Mouse (Mus musculus): ENCODE measurements around the gene Ermap. TPM values are rescaled to one million over a fixed set of nuclear protein-coding genes. Genes with fewer than 3 reads are reported as not detected.

Gene Ermap
- polyA plus RNA-seq (2015; fragmentation: Nextera tagmentation; extraction: Ambion mirVana) = 1.4 and 1.8 TPM in 2 replicates

DNA sequence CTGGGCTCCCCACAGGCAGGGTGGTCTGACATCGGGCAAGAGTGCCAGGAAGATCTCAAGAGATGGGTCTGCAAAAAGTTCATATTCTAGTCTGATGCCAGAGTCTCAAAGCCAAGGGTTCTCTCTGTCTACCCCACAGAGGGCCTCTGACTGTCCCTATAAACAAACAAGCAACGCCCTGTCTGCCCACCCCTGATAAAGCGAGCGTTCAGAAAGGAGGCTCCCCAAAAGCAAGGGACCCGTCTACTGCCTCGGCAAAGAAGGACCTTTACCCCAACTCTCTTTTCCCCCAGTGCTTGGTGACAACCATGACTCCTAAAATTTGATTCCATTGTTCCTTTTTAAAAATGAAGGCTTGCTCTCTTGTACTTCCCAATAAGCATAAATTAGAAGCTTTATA lies at the start of gene Ermap:
TSS of gene Ermap (minus strand) at position 148 of the 400 bp plus-strand sequence.
- Histone ChIP-seq H3K9me3 (ENCODE audit: low read length) (no peaks in the 10 kb centered on the region), H3K9ac (replicated peaks; ENCODE audit: low read length) (no peak within 1 kb of the TSS), H3K36me3 (ENCODE audit: insufficient read depth, low read length) (no peaks in the 10 kb centered on the region), H3K27me3 (ENCODE audit: insufficient read depth, low read length) (no peaks in the 10 kb centered on the region), H3K4me3 (ENCODE audit: low read length) (no peak within 1 kb of the TSS), H3K27ac (ENCODE audit: low read length) (no peak within 1 kb of the TSS), H3K4me1 (ENCODE audit: insufficient read depth, low read length) (no peaks in the 10 kb centered on the region), H3K4me2 (replicated peaks; ENCODE audit: low read depth, low read length) (no peak within 1 kb of the TSS)
- WGBS = 80% methylated on average over 6 of the region's 6 CpGs
- no peak for ATAC-seq (ENCODE audit: low FRiP score, low TSS enrichment)

DNA sequence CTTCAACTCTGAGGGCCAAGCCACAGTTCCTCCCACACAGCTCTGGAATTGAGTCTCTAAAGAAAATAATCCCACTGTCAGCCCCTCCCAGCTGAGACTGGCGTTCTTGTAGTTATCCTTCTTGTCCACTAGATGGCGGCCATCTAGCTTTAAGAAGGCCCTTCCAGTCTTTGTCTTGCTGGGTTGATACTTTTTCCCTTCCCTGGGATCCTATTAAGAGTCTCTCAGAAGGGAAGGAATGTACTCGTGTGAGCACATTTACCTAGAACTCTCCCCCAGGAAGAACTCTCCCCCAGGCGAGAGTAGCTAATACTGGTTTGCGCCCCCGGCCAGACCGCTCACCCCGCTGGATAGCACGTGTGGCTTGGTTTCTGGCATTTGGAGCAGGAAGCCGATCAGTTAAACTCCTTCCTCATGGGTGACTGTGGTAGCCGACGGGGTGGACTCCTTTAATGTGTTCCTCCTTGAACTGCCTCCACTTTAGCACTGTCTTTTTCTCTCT lies 49.4 kb upstream of the Ermap start:
- Histone ChIP-seq H3K4me3 (ENCODE audit: low read length) (no peak overlapping the region), H3K27ac (ENCODE audit: low read length) (peak overlapping the region; percentile 70), H3K9ac (replicated peaks; ENCODE audit: low read length) (peak overlapping the region; percentile 57; the same call in 1 of the 2 replicates), H3K9me3 (ENCODE audit: low read length) (no peaks in the 10 kb centered on the region), H3K27me3 (ENCODE audit: insufficient read depth, low read length) (no peaks in the 10 kb centered on the region), H3K36me3 (ENCODE audit: insufficient read depth, low read length) (peaks cover 19% of the 10 kb centered on the region), H3K4me1 (ENCODE audit: insufficient read depth, low read length) (peaks cover 5% of the 10 kb centered on the region; the same call in 1 of the 2 replicates), H3K4me2 (replicated peaks; ENCODE audit: low read depth, low read length) (peak overlapping the region; percentile 37; the same call in 1 of the 2 replicates)
- WGBS = 37% methylated on average over 12 of the region's 12 CpGs
- ATAC-seq (ENCODE audit: low FRiP score, low TSS enrichment) = peak; percentile 64; the same call in 1 of the 2 replicates

DNA sequence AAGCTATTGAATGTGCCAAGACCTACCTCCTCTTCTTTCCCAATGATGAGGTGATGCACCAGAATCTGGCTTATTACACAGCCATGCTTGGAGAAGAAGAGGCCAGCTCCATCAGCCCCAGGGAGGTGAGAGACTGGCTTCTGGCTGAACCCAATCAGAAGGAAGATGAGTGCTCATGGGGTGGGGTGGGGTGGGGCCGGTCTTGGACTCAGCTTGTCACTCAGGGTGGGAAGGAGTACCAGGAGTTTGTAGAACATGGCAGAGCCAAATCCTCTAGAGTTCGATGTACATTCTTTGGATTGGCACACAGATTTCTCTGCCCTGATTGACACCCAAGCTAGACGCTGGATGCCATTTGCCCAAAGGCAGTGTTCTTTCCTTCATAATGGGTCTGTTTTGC lies 48.9 kb upstream of the Ermap start:
- WGBS = 67% methylated on average over 3 of the region's 3 CpGs
- Histone ChIP-seq H3K36me3 (ENCODE audit: insufficient read depth, low read length) (peaks cover 19% of the 10 kb centered on the region), H3K4me2 (replicated peaks; ENCODE audit: low read depth, low read length) (no peak overlapping the region), H3K27ac (ENCODE audit: low read length) (no peak overlapping the region), H3K9ac (replicated peaks; ENCODE audit: low read length) (no peak overlapping the region), H3K27me3 (ENCODE audit: insufficient read depth, low read length) (no peaks in the 10 kb centered on the region), H3K4me1 (ENCODE audit: insufficient read depth, low read length) (peaks cover 11% of the 10 kb centered on the region; the same call in 1 of the 2 replicates), H3K4me3 (ENCODE audit: low read length) (no peak overlapping the region), H3K9me3 (ENCODE audit: low read length) (no peaks in the 10 kb centered on the region)
- ATAC-seq (ENCODE audit: low FRiP score, low TSS enrichment) = no peak

DNA sequence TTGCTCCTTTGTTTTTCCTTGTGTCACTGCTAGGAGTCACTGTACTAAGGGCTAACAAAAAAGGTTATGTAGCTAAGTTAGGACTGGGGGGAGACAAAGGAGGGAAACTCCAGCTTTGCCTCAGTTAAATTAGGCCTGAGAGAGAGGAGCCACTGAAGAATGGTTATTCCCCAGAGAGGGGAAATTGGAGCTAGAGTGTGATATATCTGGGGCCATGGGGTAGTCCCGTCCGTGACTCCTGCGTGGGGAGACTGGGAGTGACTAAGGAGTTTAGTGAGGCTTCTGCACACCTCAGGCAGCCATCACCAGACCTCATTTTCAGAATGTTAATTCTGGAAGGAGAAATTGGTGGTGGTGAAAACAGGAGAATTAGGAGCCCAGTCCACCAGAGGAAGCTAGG lies 44.5 kb upstream of the Ermap start:
- H3K9me3 ChIP-seq (ENCODE audit: low read length) = no peaks in the 10 kb centered on the region
- H3K4me3 ChIP-seq (ENCODE audit: low read length) = peak overlapping the region; percentile 95
- H3K9ac ChIP-seq (replicated peaks; ENCODE audit: low read length) = peak overlapping the region; percentile 30
- H3K4me2 ChIP-seq (replicated peaks; ENCODE audit: low read depth, low read length) = peak overlapping the region; percentile 93
- peaks cover 18% of the 10 kb centered on the region for H3K4me1 ChIP-seq (ENCODE audit: insufficient read depth, low read length)
- H3K36me3 ChIP-seq (ENCODE audit: insufficient read depth, low read length) = peaks cover 9% of the 10 kb centered on the region; the same call in 1 of the 2 replicates
- ATAC-seq (ENCODE audit: low FRiP score, low TSS enrichment) = no peak
- H3K27ac ChIP-seq (ENCODE audit: low read length) = no peak overlapping the region
- no peaks in the 10 kb centered on the region for H3K27me3 ChIP-seq (ENCODE audit: insufficient read depth, low read length)
- 67% methylated on average over 3 of the region's 3 CpGs for WGBS

DNA sequence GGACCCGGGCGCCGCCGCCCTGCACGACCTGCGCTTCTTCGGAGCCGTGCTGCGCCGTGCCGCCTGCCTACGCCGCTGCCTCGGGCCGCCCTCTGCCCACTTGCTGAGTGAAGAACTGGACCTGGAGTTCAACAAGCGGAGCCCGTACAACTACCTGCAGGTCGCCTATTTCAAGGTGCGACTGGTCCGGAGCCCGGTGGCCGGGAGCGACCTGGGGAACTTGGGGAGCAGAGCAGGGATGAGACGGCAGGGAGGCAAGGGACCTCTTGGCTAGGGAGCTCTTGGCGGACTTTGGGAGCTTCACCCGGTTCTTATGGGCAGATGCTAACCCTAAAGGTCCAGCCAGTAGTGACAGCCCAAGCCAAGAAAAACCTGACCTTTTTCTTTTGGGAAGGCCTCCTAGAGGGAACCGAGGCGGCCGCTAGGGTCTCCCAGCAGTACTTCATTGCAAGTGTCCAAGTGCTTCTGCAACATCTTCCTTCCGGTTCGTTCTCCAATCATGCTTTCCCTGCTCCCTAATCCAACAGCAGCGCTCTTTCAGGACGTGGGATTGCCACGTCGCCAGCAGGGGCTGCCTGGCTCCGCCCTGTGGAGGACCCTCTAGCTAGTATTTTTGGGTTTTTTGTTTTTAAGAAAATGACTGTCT lies 43.6 kb upstream of the Ermap start:
- WGBS = under 1% methylated on average over 36 of the region's 36 CpGs
- H3K36me3 ChIP-seq (ENCODE audit: insufficient read depth, low read length) = peaks cover 12% of the 10 kb centered on the region
- peak overlapping the region; percentile 65 for H3K27ac ChIP-seq (ENCODE audit: low read length)
- H3K9ac ChIP-seq (replicated peaks; ENCODE audit: low read length) = peak overlapping the region; percentile 80
- ATAC-seq (ENCODE audit: low FRiP score, low TSS enrichment) = peak; percentile 59
- H3K4me3 ChIP-seq (ENCODE audit: low read length) = peak overlapping the region; percentile 95
- H3K9me3 ChIP-seq (ENCODE audit: low read length) = no peaks in the 10 kb centered on the region
- peaks cover 17% of the 10 kb centered on the region for H3K4me1 ChIP-seq (ENCODE audit: insufficient read depth, low read length)
- peak overlapping the region; percentile 93 for H3K4me2 ChIP-seq (replicated peaks; ENCODE audit: low read depth, low read length)
- no peaks in the 10 kb centered on the region for H3K27me3 ChIP-seq (ENCODE audit: insufficient read depth, low read length)

DNA sequence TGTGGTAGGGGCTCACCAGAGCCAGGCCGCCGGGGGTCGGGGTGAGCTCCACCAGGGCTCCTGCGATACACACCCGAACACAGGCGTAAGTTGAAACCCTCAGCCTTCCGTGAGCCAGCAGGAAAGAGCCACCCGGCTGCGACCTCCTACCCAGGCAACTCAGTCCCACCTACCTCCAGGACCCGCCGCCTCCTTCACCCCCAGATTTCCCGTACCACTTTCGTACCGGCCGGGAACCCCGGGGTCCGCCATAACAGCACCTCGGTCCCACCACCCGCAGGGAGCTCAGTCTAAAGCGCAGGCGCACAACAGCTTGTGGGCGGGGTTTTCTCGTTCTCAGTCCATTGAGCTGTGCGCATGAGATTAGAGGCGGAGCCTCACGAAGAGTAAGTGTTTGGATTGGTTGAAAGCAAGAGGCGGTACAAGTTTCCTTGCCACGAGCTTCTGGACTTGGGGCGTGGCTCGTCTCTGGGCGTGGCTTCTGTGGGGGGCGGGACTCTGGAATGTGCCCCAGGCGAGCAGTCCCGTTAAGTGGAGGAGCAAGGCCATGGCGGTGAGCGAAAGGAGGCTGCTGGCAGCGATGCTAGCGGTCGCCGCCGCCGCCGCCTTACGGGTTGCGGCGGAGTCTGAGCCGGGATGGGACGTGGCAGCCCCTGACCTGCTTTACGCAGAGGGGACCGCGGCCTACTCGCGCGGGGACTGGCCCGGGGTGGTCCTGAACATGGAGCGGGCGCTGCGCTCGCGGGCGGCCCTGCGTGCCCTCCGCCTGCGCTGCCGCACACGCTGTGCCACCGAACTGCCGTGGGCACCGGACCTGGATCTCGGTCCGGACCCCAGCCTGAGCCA lies 42.8 kb upstream of the Ermap start, which contains the start of the genes AU022252 and P3h1:
TSS of gene AU022252 (minus strand) at position 303 of the 846 bp plus-strand sequence.
TSS of gene P3h1 (plus strand) at position 506 of the 846 bp plus-strand sequence.
- H3K9ac ChIP-seq (replicated peaks; ENCODE audit: low read length) = peak within 1 kb of the TSS; percentile 87
- H3K4me1 ChIP-seq (ENCODE audit: insufficient read depth, low read length) = peaks cover 17% of the 10 kb centered on the region
- no peaks in the 10 kb centered on the region for H3K9me3 ChIP-seq (ENCODE audit: low read length)
- ATAC-seq (ENCODE audit: low FRiP score, low TSS enrichment) = peak; percentile 97
- no peaks in the 10 kb centered on the region for H3K27me3 ChIP-seq (ENCODE audit: insufficient read depth, low read length)
- peak within 1 kb of the TSS; percentile 93 for H3K4me2 ChIP-seq (replicated peaks; ENCODE audit: low read depth, low read length)
- under 1% methylated on average over 70 of the region's 71 CpGs for WGBS
- H3K36me3 ChIP-seq (ENCODE audit: insufficient read depth, low read length) = peaks cover 19% of the 10 kb centered on the region
- H3K27ac ChIP-seq (ENCODE audit: low read length) = peak within 1 kb of the TSS; percentile 65
- peak within 1 kb of the TSS; percentile 95 for H3K4me3 ChIP-seq (ENCODE audit: low read length)

DNA sequence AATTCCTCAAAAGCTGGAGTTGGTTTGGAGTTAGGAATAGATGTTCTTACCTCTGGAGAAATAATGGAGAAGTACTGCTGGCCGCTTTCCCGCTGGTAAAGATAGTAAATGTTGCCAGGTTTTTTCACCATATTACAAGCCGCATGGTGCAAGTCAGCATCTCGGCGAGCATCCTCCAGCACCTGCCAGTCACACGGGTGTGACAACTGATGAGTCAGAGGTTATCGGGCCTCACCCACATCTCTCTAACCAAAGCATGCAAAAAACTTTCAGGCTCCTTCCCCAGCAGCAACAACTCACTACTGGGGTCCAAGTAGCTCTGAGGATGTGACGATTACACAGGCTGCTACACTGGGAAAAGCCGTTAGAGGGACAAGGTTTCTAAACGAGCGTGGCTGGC lies 36.9 kb upstream of the Ermap start:
- no peaks in the 10 kb centered on the region for H3K27me3 ChIP-seq (ENCODE audit: insufficient read depth, low read length)
- no peak for ATAC-seq (ENCODE audit: low FRiP score, low TSS enrichment)
- WGBS = 94% methylated on average over 11 of the region's 11 CpGs
- H3K9ac ChIP-seq (replicated peaks; ENCODE audit: low read length) = no peak overlapping the region
- no peak overlapping the region for H3K4me3 ChIP-seq (ENCODE audit: low read length)
- no peak overlapping the region for H3K4me2 ChIP-seq (replicated peaks; ENCODE audit: low read depth, low read length)
- H3K27ac ChIP-seq (ENCODE audit: low read length) = no peak overlapping the region
- peaks cover 45% of the 10 kb centered on the region for H3K36me3 ChIP-seq (ENCODE audit: insufficient read depth, low read length)
- H3K9me3 ChIP-seq (ENCODE audit: low read length) = no peaks in the 10 kb centered on the region
- H3K4me1 ChIP-seq (ENCODE audit: insufficient read depth, low read length) = peaks cover 5% of the 10 kb centered on the region

DNA sequence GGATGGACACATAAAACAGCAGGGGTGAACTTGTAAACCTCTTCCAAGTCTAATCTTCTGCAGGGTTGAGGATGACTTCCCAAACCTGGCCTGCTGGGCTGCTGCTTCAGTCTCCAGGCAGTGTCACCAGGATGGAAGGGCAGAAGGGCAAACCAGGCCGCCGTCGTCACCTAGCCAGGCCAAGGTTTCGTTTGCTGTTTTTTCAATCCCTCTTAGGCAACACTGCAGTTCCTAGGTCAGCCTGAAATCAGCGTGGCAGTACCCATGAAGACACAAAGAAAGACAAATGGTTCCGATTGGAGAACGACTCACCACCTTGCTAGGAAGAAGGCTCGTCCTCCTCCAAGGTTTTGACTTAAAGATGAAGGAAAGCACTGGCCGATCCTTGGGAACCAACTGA lies 35.9 kb upstream of the Ermap start:
- H3K4me1 ChIP-seq (ENCODE audit: insufficient read depth, low read length) = no peaks in the 10 kb centered on the region
- 90% methylated on average over 9 of the region's 9 CpGs for WGBS
- peaks cover 45% of the 10 kb centered on the region for H3K36me3 ChIP-seq (ENCODE audit: insufficient read depth, low read length)
- H3K27ac ChIP-seq (ENCODE audit: low read length) = no peak overlapping the region
- H3K27me3 ChIP-seq (ENCODE audit: insufficient read depth, low read length) = no peaks in the 10 kb centered on the region
- no peak for ATAC-seq (ENCODE audit: low FRiP score, low TSS enrichment)
- H3K9ac ChIP-seq (replicated peaks; ENCODE audit: low read length) = no peak overlapping the region
- no peak overlapping the region for H3K4me3 ChIP-seq (ENCODE audit: low read length)
- H3K9me3 ChIP-seq (ENCODE audit: low read length) = no peaks in the 10 kb centered on the region
- no peak overlapping the region for H3K4me2 ChIP-seq (replicated peaks; ENCODE audit: low read depth, low read length)

DNA sequence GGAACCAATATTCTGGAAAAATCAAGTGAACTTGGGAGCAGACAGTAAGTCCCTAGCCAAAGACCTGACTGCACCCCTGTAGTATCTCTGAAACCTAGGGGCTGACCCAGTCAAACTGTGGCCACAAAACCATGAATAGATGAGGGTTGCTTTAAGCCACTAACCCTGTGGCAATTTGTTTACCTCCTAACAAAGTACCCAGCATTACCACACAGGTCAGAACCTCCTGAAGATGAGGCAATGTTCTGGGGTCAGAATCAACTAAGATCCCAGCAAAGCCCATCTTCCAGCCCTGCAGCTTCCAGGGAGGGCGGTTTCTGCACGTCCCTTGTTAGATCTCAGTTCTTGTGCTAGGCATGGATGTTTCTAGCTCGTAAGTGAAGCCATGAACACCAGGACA lies 34.7 kb upstream of the Ermap start:
- ATAC-seq (ENCODE audit: low FRiP score, low TSS enrichment) = no peak
- Histone ChIP-seq H3K36me3 (ENCODE audit: insufficient read depth, low read length) (peaks cover 45% of the 10 kb centered on the region), H3K9me3 (ENCODE audit: low read length) (no peaks in the 10 kb centered on the region), H3K27me3 (ENCODE audit: insufficient read depth, low read length) (no peaks in the 10 kb centered on the region), H3K27ac (ENCODE audit: low read length) (no peak overlapping the region), H3K4me2 (replicated peaks; ENCODE audit: low read depth, low read length) (no peak overlapping the region), H3K4me3 (ENCODE audit: low read length) (no peak overlapping the region), H3K4me1 (ENCODE audit: insufficient read depth, low read length) (no peaks in the 10 kb centered on the region), H3K9ac (replicated peaks; ENCODE audit: low read length) (no peak overlapping the region)
- 93% methylated on average over 3 of the region's 3 CpGs for WGBS

All from kidney, embryonic 16.5 days (tissue).